Mouse (Mus musculus) left cerebral cortex, postnatal 25 days (tissue): ENCODE data around the gene Gm3667. TPM values are rescaled to one million over a fixed set of nuclear protein-coding genes. Genes with fewer than 3 reads are reported as not detected.
"Not testable (repeated sequence)": the region's sequence is repeated elsewhere in the genome, so short reads cannot be mapped to it uniquely, and the experiment has no call there.

Source experiments
- DNase-seq, 2 experiments: peaks; one replicate each; pipeline ENCODE4 v3.0.0; 2022; ENCODE audit warnings: low spot score in 2 of 2, mixed read lengths in 1 of 2
- intact Hi-C: fragments of 180-260 bp; cut with DNase I; formaldehyde crosslinking; loops from one replicate; pipeline ENCODE4 v1.15.1; 2025
- total RNA-seq, 2 experiments: library from RNA; stranded (reverse); gene quantifications; 2 replicates each; pipeline ENCODE4 v1.2.3; 2021

Gene Gm3667
- 1 to 10 TPM; 1.4 to 1.5 TPM for total RNA-seq

DNA sequence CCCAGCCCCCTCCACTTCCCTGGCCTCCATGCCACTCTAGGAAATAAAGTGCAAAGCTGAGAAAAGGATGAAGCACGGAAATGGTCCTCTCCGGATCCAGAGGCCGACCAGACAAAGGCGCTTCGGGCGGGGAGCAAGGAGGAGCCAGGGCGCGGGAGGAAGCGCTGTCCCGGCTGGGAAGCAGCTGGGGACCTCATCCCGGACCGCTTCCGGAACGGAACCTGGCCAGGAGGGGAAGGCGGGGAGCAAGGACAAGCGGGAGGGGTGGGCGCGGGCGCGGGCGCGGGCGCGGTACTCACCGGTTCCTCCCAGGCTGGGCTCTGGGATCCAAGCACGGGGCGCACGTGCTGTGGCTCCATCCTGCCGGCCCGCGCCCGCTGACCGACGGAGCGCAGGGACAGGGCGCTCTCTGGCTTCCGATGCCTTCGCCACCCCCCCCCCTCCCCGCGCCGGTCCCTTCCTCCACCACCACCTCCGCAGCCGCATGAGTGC lies at the start of gene Gm3667:
TSS of gene Gm3667 (minus strand) at position 442 of the 492 bp plus-strand sequence.
- DNase-seq, intact Hi-C loops: not testable (repeated sequence)

DNA sequence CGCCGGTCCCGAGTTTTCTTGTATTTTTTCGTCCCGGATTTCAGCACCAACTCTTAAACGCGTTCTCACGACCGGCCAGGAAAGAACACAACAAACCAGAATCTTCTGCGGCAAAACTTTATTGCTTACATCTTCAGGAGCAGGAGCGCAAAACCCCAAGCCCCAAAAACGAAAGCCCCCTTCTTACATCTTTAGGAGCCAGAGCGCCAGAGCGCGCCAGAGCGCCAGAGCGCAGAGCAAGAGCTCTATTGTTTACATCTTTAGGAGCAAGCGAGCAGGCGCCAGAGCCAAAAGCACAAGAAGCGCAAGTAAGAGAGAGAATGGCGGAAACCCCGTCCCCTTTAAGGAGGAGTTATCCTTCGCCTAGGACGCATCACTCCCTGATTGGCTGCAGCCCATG lies 10.1 kb upstream of the Gm3667 start:
- intact Hi-C loops, DNase-seq: not testable (repeated sequence)

DNA sequence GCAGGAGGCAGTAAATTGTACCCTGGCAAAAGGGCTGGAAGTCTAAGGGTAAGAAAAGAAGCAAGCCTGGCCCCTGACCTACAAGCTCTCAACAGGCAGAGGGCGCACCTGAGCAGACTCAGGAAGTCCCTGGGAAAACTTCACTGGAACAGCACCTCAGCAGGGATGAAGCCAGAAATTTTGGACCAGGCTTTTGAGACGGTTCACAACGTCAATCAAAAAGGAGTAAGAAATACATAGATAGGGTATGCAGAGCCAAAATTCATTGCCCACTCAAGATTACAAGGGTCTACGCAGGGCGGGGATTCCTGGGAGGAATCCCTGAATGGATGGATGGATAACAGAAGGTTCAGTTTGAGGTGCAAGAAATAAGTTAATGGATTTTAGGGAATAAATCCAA lies 951 bp downstream of the Gm3667 start:
- DNase-seq, result peak; percentile 45 to 46
- intact Hi-C loops, result not testable (repeated sequence)

DNA sequence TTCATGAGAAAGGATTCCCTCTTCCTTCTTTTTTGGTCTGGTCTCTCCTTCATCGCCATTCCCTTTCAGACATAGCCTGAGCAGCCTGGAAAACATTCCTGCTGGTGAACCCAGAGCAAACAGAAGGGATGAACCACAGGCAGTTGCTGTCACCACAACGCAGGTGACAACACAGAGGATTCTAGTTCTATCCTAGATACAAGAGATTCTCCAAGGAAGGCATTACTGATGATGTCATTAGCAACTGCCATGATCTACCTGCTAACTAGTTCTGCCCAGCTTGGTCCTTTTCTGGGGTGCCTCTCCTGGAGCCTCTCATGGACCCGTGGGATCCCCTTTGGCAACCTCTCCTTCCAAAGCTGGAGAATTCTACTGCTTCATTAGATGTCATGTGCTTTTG lies 49.6 kb downstream of the Gm3667 start, which contains the start of gene Gm3642:
TSS of gene Gm3642 (minus strand) at position 101 of the 400 bp plus-strand sequence.
- intact Hi-C loops, DNase-seq: not testable (repeated sequence)

DNA sequence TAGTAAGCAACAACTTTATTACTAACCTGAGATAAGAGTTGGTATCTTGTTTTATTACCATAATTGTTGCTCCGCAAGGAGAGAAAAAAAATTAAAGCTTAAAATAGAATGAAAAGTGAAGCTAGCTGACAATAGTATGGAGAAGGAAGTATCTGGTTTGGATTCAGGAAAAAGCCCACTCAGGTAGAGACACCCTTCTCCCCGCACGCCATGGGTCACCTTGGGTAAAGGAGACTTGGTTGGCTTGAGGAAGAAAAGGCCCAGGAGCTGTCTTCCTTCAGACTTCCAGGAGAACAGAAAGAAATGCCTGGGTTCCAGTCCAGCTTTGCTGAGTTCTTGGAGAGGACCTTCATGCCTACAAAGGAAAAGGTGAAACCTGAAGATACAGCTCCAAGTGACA lies 66.5 kb downstream of the Gm3667 start:
- DNase-seq, intact Hi-C loops: not testable (repeated sequence)

Other genes with a start within 250 kb of the Gm3667 start
- under 1 TPM in 1 of 2 experiments, not detected in 1; 0.21 TPM for gene Gm10251, start 205.8 kb downstream of the Gm3667 start, total RNA-seq
- not detected for gene Gm8050, start 169.7 kb downstream of the Gm3667 start, total RNA-seq
- gene Gm3636, start 147.6 kb downstream of the Gm3667 start, total RNA-seq, result 1 to 10 TPM; 3.5 to 3.6 TPM
- gene Gm8362, start 115.6 kb downstream of the Gm3667 start, total RNA-seq, result not detected
- gene Gm3642, start 49.7 kb downstream of the Gm3667 start, total RNA-seq, result not detected
- not detected for gene Gm6356, start 83.9 kb upstream of the Gm3667 start, total RNA-seq
- gene Gm10406, start 137.5 kb upstream of the Gm3667 start, total RNA-seq, result under 1 TPM; 0.39 to 0.60 TPM
- gene Gm3685, start 155.0 kb upstream of the Gm3667 start, total RNA-seq, result not detected
- 1 to 10 TPM; 1.5 to 2.3 TPM for gene Gm3696, start 210.7 kb upstream of the Gm3667 start, total RNA-seq
- gene Gm6676, start 235.4 kb upstream of the Gm3667 start, total RNA-seq, result not detected